Mouse (Mus musculus): ENCODE data around the gene Fry. TPM values are rescaled to one million over a fixed set of nuclear protein-coding genes. Genes with fewer than 3 reads are reported as not detected.

The Fry gene
- polyA plus RNA-seq, 1 experiment from 2014 or later = 35.4 TPM

- Histone ChIP-seq H3K4me1 (replicated peaks) (peaks cover 22% of the 10 kb centered on the region), H3K27ac (no peak overlapping the region), H3K4me2 (replicated peaks) (no peak overlapping the region), H3K36me3 (no peaks in the 10 kb centered on the region), H3K4me3 (replicated peaks) (no peak overlapping the region), H3K9me3 (no peaks in the 10 kb centered on the region), H3K9ac (replicated peaks) (no peak overlapping the region), H3K27me3 (0 out of 2 replicates have a peak, but pooled peaks cover 7% of the 10 kb centered on the region)
- WGBS = 92% methylated on average over 4 of the region's 4 CpGs
- ATAC-seq = no peak
Measured at GRCm38 (mm10) chr5:150114778-150115177, 3.7 kb upstream of the Fry start.

- Histone ChIP-seq H3K4me1 (replicated peaks) (peaks cover 22% of the 10 kb centered on the region), H3K27me3 (0 out of 2 replicates have a peak, but pooled peaks cover 7% of the 10 kb centered on the region), H3K36me3 (no peaks in the 10 kb centered on the region), H3K9ac (replicated peaks) (no peak overlapping the region), H3K4me3 (replicated peaks) (no peak overlapping the region), H3K9me3 (no peaks in the 10 kb centered on the region), H3K27ac (peak overlapping the region; percentile 17; the same call in 1 of the 2 replicates), H3K4me2 (replicated peaks) (no peak overlapping the region)
- ATAC-seq = no peak
- 57% methylated on average over 16 of the region's 16 CpGs for WGBS
Measured at GRCm38 (mm10) chr5:150115271-150116092, 3.0 kb upstream of the Fry start.

GRCm38 (mm10) chr5:150116216-150116905, 2.1 kb upstream of the Fry start:
- H3K36me3 ChIP-seq = no peaks in the 10 kb centered on the region
- no peak overlapping the region for H3K9ac ChIP-seq (replicated peaks)
- H3K9me3 ChIP-seq = no peaks in the 10 kb centered on the region
- 0 out of 2 replicates have a peak, but pooled peaks cover 7% of the 10 kb centered on the region for H3K27me3 ChIP-seq
- H3K4me3 ChIP-seq (replicated peaks) = no peak overlapping the region
- WGBS = 73% methylated on average over 9 of the region's 9 CpGs
- no peak for ATAC-seq
- H3K27ac ChIP-seq = peak overlapping the region; percentile 17; the same call in 1 of the 2 replicates
- peaks cover 22% of the 10 kb centered on the region for H3K4me1 ChIP-seq (replicated peaks)
- H3K4me2 ChIP-seq (replicated peaks) = no peak overlapping the region

GRCm38 (mm10) chr5:150116906-150117216, 1.6 kb upstream of the Fry start:
- Histone ChIP-seq H3K27ac (no peak overlapping the region), H3K36me3 (no peaks in the 10 kb centered on the region), H3K9ac (replicated peaks) (no peak overlapping the region), H3K27me3 (0 out of 2 replicates have a peak, but pooled peaks cover 7% of the 10 kb centered on the region), H3K4me2 (replicated peaks) (no peak overlapping the region), H3K4me1 (replicated peaks) (peaks cover 22% of the 10 kb centered on the region), H3K4me3 (replicated peaks) (no peak overlapping the region), H3K9me3 (no peaks in the 10 kb centered on the region)
- WGBS = 83% methylated on average over 6 of the region's 6 CpGs
- no peak for ATAC-seq

GRCm38 (mm10) chr5:150118124-150118454, 356 bp upstream of the Fry start:
- 21% methylated on average over 8 of the region's 8 CpGs for WGBS
- no peaks in the 10 kb centered on the region for H3K36me3 ChIP-seq
- peaks cover 22% of the 10 kb centered on the region for H3K4me1 ChIP-seq (replicated peaks)
- H3K27ac ChIP-seq = 0 out of 2 replicates have a peak overlapping the region, but pooled peaks have one; percentile 68
- H3K27me3 ChIP-seq = 0 out of 2 replicates have a peak, but pooled peaks cover 7% of the 10 kb centered on the region
- peak overlapping the region; percentile 83 for H3K4me2 ChIP-seq (replicated peaks)
- peak overlapping the region; percentile 72; the same call in 1 of the 2 replicates for H3K9ac ChIP-seq (replicated peaks)
- H3K4me3 ChIP-seq (replicated peaks) = peak overlapping the region; percentile 75
- no peak for ATAC-seq
- no peaks in the 10 kb centered on the region for H3K9me3 ChIP-seq

- peaks cover 11% of the 10 kb centered on the region for H3K4me1 ChIP-seq (replicated peaks)
- 0 out of 2 replicates have a peak, but pooled peaks cover 7% of the 10 kb centered on the region for H3K27me3 ChIP-seq
- no peak overlapping the region for H3K4me3 ChIP-seq (replicated peaks)
- no peak overlapping the region for H3K4me2 ChIP-seq (replicated peaks)
- 90% methylated on average over 8 of the region's 8 CpGs for WGBS
- no peak overlapping the region for H3K27ac ChIP-seq
- no peaks in the 10 kb centered on the region for H3K9me3 ChIP-seq
- H3K36me3 ChIP-seq = no peaks in the 10 kb centered on the region
- H3K9ac ChIP-seq (replicated peaks) = no peak overlapping the region
- no peak for ATAC-seq
Measured at GRCm38 (mm10) chr5:150120676-150121075, 2.2 kb downstream of the Fry start.

- WGBS = 86% methylated on average over 4 of the region's 4 CpGs
- no peaks in the 10 kb centered on the region for H3K36me3 ChIP-seq
- H3K4me1 ChIP-seq (replicated peaks) = peaks cover 5% of the 10 kb centered on the region; the same call in 1 of the 2 replicates
- H3K9me3 ChIP-seq = no peaks in the 10 kb centered on the region
- no peak overlapping the region for H3K4me3 ChIP-seq (replicated peaks)
- no peak overlapping the region for H3K9ac ChIP-seq (replicated peaks)
- 0 out of 2 replicates have a peak, but pooled peaks cover 7% of the 10 kb centered on the region for H3K27me3 ChIP-seq
- H3K4me2 ChIP-seq (replicated peaks) = no peak overlapping the region
- ATAC-seq = no peak
- H3K27ac ChIP-seq = no peak overlapping the region
Measured at GRCm38 (mm10) chr5:150122095-150122494, 3.6 kb downstream of the Fry start.

- Histone ChIP-seq H3K4me2 (replicated peaks) (no peak overlapping the region), H3K9me3 (no peaks in the 10 kb centered on the region), H3K36me3 (no peaks in the 10 kb centered on the region), H3K27ac (no peak overlapping the region), H3K4me1 (replicated peaks) (peaks cover 5% of the 10 kb centered on the region; the same call in 1 of the 2 replicates), H3K4me3 (replicated peaks) (no peak overlapping the region), H3K9ac (replicated peaks) (no peak overlapping the region), H3K27me3 (0 out of 2 replicates have a peak, but pooled peaks cover 7% of the 10 kb centered on the region)
- WGBS = 88% methylated on average over 2 of the region's 2 CpGs
- no peak for ATAC-seq
Measured at GRCm38 (mm10) chr5:150122571-150122970, 4.1 kb downstream of the Fry start.

GRCm38 (mm10) chr5:150125920-150126319, 7.5 kb downstream of the Fry start:
- no peak for ATAC-seq
- no peaks in the 10 kb centered on the region for H3K36me3 ChIP-seq
- 88% methylated on average over 9 of the region's 9 CpGs for WGBS
- no peaks in the 10 kb centered on the region for H3K27me3 ChIP-seq
- no peak overlapping the region for H3K4me2 ChIP-seq (replicated peaks)
- no peaks in the 10 kb centered on the region for H3K9me3 ChIP-seq
- no peak overlapping the region for H3K27ac ChIP-seq
- no peak overlapping the region for H3K9ac ChIP-seq (replicated peaks)
- no peak overlapping the region for H3K4me3 ChIP-seq (replicated peaks)
- H3K4me1 ChIP-seq (replicated peaks) = peaks cover 9% of the 10 kb centered on the region; the same call in 1 of the 2 replicates

- 72% methylated on average over 8 of the region's 8 CpGs for WGBS
- Histone ChIP-seq H3K27me3 (no peaks in the 10 kb centered on the region), H3K9ac (replicated peaks) (no peak overlapping the region), H3K4me3 (replicated peaks) (no peak overlapping the region), H3K9me3 (no peaks in the 10 kb centered on the region), H3K4me1 (replicated peaks) (peaks cover 11% of the 10 kb centered on the region; the same call in 1 of the 2 replicates), H3K4me2 (replicated peaks) (no peak overlapping the region), H3K36me3 (no peaks in the 10 kb centered on the region), H3K27ac (no peak overlapping the region)
- no peak for ATAC-seq
Measured at GRCm38 (mm10) chr5:150128432-150128831, 10.0 kb downstream of the Fry start.

- ATAC-seq = 0 out of 2 replicates have a peak, but pooled peaks have one; percentile 27
- H3K9me3 ChIP-seq = no peaks in the 10 kb centered on the region
Measured at GRCm38 (mm10) chr5:150130144-150130543, 11.7 kb downstream of the Fry start.

GRCm38 (mm10) chr5:150131166-150131565, 12.7 kb downstream of the Fry start:
- Histone ChIP-seq H3K27ac (no peak overlapping the region), H3K4me1 (replicated peaks) (peaks cover 11% of the 10 kb centered on the region; the same call in 1 of the 2 replicates), H3K9me3 (no peaks in the 10 kb centered on the region), H3K4me3 (replicated peaks) (no peak overlapping the region), H3K4me2 (replicated peaks) (no peak overlapping the region), H3K9ac (replicated peaks) (no peak overlapping the region), H3K27me3 (no peaks in the 10 kb centered on the region), H3K36me3 (no peaks in the 10 kb centered on the region)
- 67% methylated on average over 7 of the region's 7 CpGs for WGBS
- ATAC-seq = no peak

More at GRCm38 (mm10) chr5:150130144-150130543, 11.7 kb downstream of the Fry start:
- no peak overlapping the region for H3K4me3 ChIP-seq (replicated peaks)
- no peak overlapping the region for H3K27ac ChIP-seq
- no peaks in the 10 kb centered on the region for H3K27me3 ChIP-seq
- peaks cover 11% of the 10 kb centered on the region; the same call in 1 of the 2 replicates for H3K4me1 ChIP-seq (replicated peaks)
- WGBS = 74% methylated on average over 7 of the region's 7 CpGs
- H3K36me3 ChIP-seq = no peaks in the 10 kb centered on the region
- no peak overlapping the region for H3K9ac ChIP-seq (replicated peaks)
- no peak overlapping the region for H3K4me2 ChIP-seq (replicated peaks)
